Mouse (Mus musculus) brain, adult 2 months (tissue): Measurements from ENCODE around the gene Cd248.

Source experiments
- DNase-seq: peaks from one replicate; pipeline ENCODE4 v3.0.0; 2011; ENCODE audit warnings: low read depth, low spot score

The Cd248 gene

DNA sequence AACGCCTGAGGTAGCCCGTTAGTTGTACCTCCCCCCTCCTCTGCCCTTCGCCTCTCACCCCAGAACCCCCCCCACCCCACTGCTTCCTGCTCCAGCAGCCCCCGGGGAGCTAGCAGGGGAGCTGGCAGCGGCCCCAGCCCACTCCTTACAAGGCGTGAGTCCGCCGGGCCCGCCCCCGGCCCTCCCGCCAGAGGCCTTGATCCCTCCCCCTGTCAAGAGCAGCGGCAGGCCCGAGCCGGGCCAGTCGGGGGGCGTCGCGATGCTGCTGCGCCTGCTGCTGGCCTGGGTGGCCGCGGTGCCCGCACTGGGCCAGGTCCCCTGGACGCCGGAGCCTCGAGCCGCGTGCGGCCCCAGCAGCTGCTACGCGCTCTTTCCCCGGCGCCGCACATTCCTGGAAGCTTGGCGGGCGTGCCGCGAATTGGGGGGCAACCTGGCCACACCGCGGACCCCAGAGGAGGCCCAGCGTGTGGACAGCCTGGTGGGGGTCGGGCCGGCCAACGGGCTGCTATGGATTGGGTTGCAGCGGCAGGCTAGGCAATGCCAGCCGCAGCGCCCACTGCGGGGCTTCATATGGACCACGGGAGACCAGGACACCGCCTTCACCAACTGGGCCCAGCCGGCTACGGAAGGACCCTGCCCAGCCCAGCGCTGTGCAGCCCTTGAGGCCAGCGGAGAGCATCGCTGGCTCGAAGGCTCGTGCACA, at the start of gene Cd248:
Cd248 (plus strand) TSS at position 212 of the 703 bp plus-strand sequence.
- no peak for DNase-seq

DNA sequence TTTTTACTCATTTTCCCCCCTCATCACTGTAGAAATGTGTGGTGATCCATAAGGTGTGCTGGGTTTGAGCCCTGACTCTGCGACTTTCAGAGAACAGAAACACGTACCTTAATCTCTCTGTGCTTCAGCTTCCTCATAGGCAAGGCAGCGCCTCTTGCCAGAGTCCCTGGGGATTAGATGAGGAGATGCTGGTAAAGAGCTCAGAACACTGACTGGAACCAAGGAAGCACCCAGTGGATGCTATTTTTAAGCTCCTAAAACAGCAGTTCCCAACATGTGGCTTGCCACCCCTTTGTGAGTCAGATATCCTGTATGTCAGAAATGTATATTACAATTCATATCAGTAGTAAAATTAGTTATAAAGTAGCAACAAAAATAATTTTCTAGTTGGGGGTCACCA, 49.7 kb upstream of the Cd248 start:
- DNase-seq, result no peak

DNA sequence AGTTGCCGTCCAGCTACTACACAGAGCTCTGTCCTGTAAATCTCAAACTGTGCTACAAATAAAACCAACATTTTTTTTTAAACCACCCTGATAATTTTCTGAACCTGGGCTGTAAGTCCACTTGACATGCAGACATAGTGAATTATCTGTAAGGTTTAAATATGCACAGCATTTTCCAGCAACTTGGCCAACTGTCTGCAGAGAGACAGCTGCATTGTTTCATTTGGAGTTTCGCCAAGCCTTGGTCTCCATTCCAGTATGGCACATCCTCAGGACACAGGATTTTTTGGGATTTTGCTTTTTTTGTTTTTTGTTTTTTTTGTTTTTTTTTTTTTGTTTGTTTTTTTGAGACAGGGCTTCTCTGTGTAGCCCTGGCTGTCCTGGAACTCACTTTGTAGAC, 46.5 kb upstream of the Cd248 start:
- no peak for DNase-seq

DNA sequence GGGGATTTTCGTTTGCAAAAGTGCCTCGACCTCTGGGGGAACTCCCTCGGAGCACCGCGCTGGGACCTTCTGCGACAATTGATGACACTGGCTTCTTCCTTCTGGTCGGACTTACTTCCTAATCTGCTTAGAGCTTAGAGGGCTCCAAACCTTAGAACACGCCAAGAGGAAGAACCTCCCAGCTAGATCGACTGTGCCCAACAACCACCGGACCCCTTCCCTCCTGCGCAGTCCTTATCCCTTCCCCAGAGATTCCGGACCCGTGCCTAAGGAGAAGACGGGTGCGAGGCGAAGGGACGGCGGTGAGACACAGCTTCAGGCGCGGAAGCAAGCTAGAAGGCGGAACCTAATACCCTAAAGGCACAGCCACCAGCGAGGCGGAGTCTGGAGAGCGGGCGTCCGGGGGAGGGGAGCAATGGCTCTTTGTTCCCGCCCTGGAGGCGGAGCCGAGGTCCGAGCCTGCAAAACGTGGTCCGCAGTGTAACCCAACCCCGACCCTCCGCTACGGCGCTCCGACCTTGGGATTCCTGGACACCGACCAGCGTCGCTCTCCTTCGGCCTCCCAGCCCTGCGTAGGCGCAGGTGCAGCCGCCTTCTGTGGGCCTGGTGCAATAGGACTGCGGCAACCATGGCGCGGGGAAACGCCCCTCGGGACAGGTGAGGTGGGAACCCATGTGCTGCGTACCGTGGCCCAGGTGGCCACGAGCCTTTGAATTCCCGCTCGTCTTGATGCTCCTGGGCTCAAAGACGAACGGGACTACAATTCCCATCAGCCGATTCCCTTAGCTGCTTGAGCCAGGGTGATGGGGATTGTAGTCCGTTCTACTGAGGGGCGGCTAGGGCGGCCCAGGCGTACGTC, 44.0 kb upstream of the Cd248 start, which contains the start of gene Slc29a2:
Slc29a2 (plus strand) TSS at position 240 of the 859 bp plus-strand sequence.
- peak; percentile 96 for DNase-seq

DNA sequence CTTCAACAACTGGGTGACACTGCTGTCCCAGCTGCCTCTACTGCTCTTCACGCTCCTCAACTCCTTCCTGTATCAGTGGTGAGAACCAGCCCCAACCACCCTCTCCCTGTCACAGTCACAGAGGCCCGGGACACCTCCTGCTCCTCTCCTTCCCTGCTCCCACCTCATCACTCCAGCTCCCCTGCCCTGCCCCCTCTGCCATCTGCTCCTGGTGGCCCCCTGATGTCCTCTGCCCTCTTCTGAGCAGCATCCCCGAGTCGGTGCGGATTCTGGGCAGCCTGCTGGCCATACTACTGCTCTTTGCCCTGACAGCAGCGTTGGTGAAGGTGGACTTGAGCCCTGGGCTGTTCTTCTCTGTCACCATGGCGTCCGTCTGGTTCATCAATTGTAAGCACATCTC, 41.8 kb upstream of the Cd248 start:
- no peak for DNase-seq

DNA sequence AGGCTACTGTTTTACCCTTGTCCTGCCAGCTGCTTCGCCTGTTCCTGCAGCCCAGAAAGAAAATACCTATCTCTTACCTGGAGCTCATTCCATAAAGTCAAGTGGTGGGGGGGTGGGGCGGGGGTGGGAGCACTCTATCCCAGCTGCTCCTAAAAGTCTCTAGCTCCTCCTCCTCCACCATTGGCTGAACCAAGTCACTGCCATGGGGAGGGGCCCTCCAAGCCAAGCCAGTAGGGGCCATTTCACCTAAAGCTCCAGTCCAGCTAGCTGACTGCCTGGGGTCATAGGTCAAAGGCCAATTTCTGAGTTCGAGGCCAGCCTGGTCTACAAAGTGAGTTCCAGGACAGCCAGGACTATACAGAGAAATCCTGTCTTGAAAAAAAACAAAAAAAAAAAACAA, 35.2 kb upstream of the Cd248 start:
- no peak for DNase-seq

GRCm38 (mm10) chr19:5036577-5036976, 31.3 kb upstream of the Cd248 start:
- no peak for DNase-seq

- peak; percentile 94 for DNase-seq
These were observed 30.0 kb upstream of the Cd248 start for GRCm38 (mm10) chr19:5037678-5038571.

DNA sequence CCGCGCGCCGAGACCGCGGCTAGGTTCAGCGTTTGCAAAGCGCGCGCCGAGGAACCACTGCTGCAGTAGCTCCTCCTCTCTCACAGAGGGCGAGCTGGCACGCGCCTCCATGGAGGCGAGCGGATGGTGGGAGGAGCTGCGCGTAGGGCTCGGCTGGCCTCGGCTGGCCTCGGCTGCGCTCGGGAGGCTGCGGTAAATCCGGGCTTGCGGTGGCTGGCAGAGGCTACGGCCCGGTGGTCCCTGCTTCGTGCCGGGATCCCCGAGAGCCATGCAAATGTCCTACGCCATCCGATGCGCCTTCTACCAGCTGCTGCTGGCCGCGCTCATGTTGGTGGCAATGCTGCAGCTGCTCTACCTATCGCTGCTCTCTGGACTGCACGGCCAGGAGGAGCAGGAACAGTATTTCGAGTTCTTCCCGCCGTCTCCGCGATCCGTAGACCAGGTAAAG, 29.1 kb upstream of the Cd248 start, which contains the start of the genes B4gat1 and AC124502.3:
B4gat1 (plus strand) TSS at position 118 of the 448 bp plus-strand sequence.
AC124502.3 (plus strand) TSS at position 183 of the 448 bp plus-strand sequence.
- peak; percentile 97 for DNase-seq

GRCm38 (mm10) chr19:5039301-5040114, 28.4 kb upstream of the Cd248 start:
- DNase-seq, result no peak

- peak; percentile 98 for DNase-seq
These were observed 26.9 kb upstream of the Cd248 start, which contains the start of gene Brms1 for GRCm38 (mm10) chr19:5040862-5041523. Gene Brms1 (plus strand): TSS chr19:5041354.

DNA sequence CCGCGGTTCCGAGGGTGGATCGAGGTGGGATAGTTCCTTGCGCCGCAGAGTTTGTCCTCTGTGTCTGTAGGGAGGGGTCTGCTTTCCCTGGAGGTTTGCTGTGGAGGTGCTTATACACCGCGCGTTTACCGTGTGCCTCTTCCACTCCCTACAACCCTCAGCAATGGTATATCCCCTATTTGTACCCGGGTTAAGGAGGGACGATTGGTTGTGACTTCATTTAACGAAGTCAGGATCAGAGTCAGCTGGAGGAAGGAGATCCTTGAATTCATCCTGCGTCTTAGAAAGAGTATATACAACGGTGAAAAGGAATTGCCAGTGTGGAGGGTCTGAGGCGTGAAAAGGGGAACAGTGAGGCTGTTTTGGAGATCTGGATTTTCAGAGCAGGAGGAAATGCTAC, 26.3 kb upstream of the Cd248 start:
- DNase-seq, result no peak

DNA sequence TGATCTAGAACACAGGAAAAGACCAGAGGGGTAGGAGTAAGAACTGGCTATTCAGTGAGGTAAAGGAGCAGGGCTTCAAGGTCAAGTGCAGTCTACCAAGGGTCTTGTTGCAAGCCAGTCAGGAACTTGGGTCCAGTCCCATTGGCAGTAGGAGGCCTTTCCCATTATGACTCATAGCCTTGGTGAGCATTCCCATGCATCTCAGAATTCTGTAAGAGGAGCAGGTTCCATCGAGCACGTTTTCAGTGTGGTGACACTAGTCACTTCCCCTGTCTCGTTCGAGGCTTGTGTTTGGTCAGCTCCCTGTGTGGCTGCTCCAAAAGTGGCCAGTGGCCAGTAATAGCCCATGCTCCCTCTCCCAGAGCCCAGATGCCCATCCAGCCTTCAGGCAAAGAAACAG, 22.3 kb upstream of the Cd248 start:
- peak; percentile 73 for DNase-seq

DNA sequence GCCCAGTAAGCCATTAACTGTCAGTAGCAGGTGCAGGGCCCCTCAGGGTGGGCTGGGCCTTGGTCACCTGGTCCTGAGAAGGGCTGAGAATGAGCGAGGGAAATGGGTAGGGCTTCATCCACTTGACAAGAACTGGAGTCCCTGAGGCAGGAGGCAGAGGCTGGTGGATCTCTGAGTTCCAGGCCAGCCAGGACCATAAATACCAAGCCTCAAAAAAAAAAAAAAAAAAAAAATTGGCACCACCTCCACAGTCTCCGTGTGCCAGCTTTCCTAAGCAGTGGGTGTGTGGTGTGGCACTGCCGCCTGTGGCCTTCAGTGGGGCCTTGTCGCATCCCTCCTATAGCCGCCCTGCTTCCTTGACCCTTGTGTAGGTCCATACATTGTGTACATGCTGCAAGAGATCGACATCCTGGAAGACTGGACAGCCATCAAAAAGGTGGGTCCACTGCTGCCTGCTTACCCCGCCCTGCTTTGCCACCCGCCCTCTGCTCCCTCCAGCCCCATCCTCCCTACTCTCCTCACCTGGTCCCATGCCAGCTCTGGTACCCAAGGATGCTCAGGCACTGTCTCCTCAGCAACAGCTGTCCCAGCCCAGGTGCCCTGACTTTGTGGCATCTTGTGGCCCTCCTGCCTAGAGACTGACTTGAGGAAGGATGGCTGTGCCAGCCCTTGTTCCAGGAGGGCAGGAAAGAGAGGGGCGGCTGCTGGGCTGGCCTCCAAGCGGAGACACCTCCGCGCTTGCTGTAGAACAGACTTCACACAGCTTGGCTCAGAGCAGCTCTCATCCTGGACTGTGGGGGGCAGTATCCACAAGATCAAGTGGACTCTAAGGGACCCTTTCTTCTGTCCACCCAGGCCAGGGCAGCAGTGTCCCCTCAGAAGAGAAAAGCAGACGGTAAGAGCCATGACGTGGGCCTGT, 19.5 kb upstream of the Cd248 start:
- peak; percentile 82 for DNase-seq

GRCm38 (mm10) chr19:5049325-5049724, 18.6 kb upstream of the Cd248 start:
- no peak for DNase-seq

DNA sequence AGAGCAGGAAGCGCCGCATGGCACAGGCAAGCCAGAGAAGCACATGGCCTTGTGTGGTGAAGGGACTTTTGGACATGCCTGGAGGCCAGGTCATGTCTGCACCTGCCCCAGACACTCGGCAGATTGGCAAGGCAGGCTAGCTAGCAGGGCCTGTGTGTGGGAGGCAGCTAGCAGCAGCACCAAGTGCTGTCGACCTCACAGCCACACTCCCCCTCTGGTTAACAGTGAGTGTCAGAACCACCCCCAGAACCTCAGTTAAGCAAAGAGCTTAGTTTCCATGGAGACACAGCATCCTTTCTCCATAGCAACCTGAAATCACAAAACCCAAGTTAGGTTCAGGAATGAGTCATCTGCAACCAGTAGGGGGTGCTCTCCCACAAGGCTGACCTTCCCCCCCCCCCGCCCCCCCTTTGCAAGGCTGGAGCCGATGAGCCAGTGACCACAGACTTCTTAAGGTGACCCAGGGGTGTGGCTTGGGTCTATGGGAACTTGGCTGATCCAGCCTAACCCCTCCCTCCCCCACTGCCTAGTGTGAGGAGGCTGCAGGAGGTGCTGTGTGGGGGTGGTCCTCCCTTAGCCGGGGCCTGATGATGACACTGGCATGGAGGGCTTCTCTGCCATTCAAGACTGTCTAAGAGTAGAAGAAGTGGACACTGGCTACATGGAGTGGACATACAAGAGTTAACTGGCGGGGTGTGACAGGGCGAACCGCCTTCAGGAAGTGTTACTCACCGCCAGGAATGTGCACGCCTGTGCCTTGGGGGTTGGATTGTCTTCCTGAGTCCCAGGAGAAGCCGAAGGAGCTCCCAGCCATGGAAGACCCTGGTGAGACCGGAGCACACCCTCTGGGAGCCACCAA, 17.6 kb upstream of the Cd248 start, which contains the start of gene Rin1:
Rin1 (plus strand) TSS at position 435 of the 859 bp plus-strand sequence.
- DNase-seq, result peak; percentile 97

DNA sequence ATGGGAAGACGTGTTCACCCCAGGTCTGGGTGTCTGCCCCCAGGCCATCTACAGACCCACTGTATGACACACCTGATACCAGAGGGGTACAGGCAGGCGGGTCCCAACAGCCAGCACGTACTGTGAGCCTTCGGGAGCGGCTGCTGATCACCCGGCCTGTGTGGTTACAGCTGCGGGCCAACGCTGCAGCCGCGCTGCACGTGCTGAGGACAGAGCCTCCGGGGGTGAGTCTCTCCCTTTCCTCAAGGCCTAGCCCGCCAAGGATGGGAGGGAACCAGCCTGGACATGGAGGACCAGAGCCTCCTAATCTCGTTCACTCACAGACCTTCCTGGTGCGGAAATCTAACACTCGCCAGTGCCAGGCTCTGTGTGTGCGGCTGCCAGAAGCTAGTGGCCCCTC, 16.8 kb upstream of the Cd248 start:
- no peak for DNase-seq

GRCm38 (mm10) chr19:5051515-5051914, 16.4 kb upstream of the Cd248 start:
- no peak for DNase-seq
